Mouse (Mus musculus) adrenal gland, postnatal 4 days (tissue): ENCODE results near the gene Vsig2. TPM values are rescaled to one million over a fixed set of nuclear protein-coding genes. Genes with fewer than 3 reads are reported as not detected.

ENCODE experiments used
- DNase-seq, 2 experiments: peaks; one replicate each; pipeline ENCODE4 v3.0.0; 2021 to 2022; ENCODE audit warnings: low spot score in 2 of 2, mixed read lengths in 2 of 2
- long read RNA-seq, 2 experiments: library from polyadenylated mRNA; stranded (forward); transcript quantifications; one replicate each; pipeline ENCODE4 v2.0.0; 2021
- total RNA-seq, 2 experiments: library from RNA; stranded (reverse); gene quantifications; 2 replicates each; pipeline ENCODE4 v1.2.3; 2021

The Vsig2 gene
- total RNA-seq, result 1 to 10 TPM; 5.8 to 7.3 TPM
- long read RNA-seq, experiment 1, partial matches to known transcripts, result 0 of 2 reads
- long read RNA-seq, experiment 1, other reads (novel, unspliced or antisense), result 2 of 2 reads
- long read RNA-seq, experiment 2, partial matches to known transcripts, result 1 of 1 reads
- long read RNA-seq, experiment 2, other reads (novel, unspliced or antisense), result 0 of 1 reads

- DNase-seq, result no peak
These were observed at the start of gene Vsig2 for GRCm38 (mm10) chr9:37539170-37540025. TSS of gene Vsig2 (plus strand) at chr9:37539255.

DNA sequence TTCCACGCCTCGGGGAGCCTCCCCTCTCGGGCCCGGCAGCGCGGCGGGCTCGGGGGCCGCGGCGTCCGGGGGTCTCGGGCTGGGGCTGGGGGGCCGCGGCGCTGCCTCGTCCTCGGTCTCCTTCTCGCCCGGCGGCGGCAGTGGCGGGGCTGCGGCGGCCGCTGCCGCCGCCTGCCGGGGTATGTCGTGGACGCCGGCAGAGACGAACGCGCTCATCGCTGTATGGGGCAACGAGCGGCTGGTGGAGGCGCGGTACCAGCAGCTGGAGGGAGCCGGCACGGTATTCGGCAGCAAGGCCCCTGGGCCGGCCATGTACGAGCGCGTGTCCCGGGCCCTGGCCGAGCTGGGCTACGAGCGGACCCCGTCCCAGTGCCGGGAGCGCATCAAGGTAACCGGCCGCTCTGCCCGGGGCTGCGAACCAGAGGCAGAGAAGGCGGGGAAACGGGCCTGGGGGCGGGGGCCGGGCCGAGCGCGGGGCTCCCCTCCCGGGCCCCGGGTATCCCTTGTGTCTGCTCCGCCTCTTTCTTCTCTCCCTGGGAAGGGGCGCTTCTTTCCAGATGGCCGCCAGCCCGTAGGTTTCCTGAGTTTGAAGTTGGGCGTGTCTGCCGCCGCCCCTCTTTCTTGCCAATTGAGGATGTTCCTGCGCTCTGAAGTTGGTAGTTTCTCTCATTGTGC lies 49.5 kb upstream of the Vsig2 start:
- DNase-seq, result peak; percentile 14 to 24

GRCm38 (mm10) chr9:37495761-37496160 lies 43.3 kb upstream of the Vsig2 start:
- DNase-seq, result no peak

DNA sequence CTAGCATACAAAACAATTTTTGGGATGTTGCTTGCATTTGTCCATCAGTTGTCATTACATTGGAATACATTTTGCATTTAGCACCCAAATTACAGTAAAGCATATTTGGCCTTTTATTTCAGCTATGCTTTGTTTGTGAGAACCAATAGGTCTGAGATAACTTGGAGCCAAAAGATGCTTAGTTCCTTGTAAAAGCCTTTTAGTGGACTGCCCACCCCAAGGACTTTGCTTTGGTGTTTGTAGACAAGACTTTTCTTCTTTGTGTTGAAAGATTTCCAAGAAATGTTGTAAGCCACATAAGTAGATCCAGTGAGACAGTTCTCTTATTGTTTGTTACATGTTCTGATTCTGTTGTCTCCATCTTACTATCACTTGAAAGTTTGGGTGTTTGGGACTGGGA lies 42.7 kb upstream of the Vsig2 start:
- DNase-seq, result no peak

GRCm38 (mm10) chr9:37500201-37500600 lies 38.9 kb upstream of the Vsig2 start:
- DNase-seq, result no peak

DNA sequence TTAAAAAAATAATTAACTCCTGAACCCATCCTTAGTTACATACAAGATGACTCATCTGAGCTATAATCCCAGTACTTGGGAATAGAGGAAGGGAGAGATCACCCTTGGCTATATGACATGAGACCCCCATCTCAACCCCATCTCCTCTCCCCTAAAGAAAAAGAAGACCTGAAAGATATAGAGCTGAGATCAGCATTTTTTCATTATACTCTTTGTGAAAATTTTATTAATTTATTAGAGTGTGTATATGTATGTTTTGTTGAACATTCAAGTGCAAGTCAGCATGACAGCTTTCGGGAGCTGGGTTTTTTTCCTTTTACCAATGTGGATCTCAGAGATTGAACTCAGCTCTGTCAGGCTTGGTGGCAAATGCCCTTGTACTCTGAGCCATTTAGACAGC lies 37.9 kb upstream of the Vsig2 start:
- DNase-seq, result no peak

GRCm38 (mm10) chr9:37504348-37504747 lies 34.7 kb upstream of the Vsig2 start:
- DNase-seq, result no peak

- no peak for DNase-seq
These were observed 33.0 kb upstream of the Vsig2 start for GRCm38 (mm10) chr9:37506023-37506422.

GRCm38 (mm10) chr9:37512097-37512496 lies 27.0 kb upstream of the Vsig2 start:
- no peak for DNase-seq

GRCm38 (mm10) chr9:37514456-37514855 lies 24.6 kb upstream of the Vsig2 start:
- DNase-seq, result no peak

DNA sequence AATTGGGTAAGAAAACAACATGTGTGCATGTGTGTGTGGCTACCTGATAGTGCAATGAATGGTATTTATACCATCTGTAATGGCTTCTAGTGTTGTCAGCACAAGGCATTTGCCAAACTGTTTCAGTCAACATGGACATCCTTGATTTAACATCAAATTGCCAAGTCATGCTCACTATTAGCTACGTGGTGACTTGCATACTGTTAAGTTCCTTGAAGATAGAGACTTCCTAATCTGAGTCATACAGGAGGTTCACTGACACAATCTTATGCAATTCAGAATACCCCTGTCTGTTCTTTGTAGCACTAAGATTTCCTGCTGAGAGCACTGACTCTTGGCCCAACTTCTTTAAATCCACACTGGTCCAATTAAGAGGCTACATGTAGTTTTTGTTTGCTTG lies 21.6 kb upstream of the Vsig2 start:
- no peak for DNase-seq

GRCm38 (mm10) chr9:37518991-37519390 lies 20.1 kb upstream of the Vsig2 start:
- no peak for DNase-seq

DNA sequence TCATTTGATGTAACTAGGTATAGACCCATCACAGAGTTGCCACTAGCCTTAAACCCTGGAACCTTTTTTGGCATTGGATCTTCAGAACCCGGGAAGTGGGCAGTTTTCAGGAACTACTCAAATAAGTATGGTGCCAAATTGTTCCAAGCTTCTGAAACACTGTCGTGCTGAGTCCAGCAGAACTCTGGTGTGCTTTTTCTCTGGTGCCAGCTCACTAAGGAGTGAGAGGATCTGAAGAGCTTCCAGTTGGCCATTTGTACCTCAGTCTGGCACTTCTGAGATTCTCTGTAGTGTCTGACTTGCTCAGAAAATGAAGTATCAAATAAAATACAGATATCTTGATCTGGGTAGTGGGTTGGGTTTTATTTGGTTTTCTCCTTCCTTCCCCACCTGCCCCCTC lies 19.1 kb upstream of the Vsig2 start:
- DNase-seq, result no peak

GRCm38 (mm10) chr9:37525461-37525860 lies 13.6 kb upstream of the Vsig2 start:
- DNase-seq, result no peak

DNA sequence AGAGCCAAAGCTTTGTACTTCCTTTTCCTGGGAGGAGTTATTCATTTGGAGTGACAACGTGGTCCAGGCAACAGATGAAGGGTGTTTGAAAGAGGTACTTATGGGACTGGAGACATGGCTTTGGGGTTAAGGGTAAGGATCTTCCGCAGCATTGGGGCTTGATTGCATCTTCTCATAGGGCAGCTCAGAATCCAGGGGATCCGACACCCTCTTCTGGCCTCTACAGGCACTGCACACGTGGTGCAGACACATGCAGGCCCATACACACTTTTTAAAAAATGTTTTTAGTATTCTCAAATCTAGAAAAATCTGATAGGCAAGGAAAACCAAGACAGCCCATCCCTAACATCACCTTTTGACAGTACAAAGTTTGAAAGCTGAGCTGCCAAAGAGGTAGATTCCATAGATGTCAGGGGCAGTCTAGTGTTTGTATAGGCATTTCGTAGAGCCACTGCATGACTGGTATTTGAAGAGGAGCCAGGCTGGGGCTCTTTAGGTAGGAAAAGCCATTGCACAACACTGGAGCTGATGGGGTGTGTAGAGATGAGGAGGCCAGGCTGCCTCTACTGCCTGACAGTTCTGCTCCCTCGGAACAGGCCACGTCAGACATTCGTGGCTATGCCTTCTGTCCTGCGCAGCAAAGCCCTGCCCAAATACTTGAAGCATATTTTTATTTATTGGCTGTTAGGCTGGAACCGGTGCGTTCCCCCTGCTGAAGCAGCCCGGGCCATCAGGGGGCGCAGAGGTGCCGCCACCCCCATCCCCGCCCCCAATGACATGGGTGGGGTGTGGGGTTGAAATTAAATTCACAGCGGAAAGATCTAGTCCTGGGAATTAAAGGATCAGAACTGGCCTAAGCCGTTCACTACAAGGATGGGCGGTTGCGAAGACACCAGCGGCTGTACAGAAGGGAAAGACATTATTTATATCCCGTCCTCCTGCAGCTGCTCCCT lies 12.3 kb upstream of the Vsig2 start:
- DNase-seq, result no peak

- peak in 1 of 2 experiments; percentile 43 for DNase-seq
These were observed 11.4 kb upstream of the Vsig2 start, which contains the start of gene Esam for GRCm38 (mm10) chr9:37527396-37528224. TSS of gene Esam (plus strand) at chr9:37528078.

DNA sequence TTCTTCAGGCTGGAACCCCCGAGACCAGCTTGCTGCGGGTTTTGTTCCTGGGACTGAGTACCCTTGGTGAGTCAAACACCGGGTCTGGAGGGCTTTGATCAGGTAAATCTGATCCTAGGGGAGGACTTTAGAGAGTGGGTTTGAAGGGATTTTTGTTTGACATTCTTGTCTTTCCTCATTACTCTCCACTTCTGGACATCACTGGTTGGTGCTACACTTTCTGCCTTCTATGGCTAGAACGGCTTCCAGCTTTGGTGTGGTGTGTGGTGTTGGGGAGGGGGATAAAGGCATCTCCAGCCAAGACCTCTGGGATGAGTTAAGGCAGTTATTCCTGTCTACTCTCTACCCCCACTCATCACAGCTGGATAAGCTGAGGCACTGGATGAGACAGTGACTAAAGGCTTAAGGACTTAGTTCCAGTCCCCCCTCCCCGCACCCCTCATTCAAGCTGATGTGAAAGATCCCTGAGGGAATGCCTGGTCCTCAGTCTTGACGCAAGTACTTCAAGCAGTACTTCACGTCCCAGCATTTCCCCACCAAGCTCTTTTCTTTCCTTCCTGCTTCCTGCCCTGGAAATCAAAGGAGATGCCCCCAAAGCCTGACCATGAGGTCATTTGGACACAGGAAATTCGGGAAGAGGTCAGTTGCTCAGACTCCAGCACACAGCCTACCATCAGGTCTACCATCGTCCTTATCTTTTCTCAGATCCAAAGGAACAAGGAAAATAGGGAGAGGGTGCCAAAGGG lies 10.7 kb upstream of the Vsig2 start:
- no peak for DNase-seq

DNA sequence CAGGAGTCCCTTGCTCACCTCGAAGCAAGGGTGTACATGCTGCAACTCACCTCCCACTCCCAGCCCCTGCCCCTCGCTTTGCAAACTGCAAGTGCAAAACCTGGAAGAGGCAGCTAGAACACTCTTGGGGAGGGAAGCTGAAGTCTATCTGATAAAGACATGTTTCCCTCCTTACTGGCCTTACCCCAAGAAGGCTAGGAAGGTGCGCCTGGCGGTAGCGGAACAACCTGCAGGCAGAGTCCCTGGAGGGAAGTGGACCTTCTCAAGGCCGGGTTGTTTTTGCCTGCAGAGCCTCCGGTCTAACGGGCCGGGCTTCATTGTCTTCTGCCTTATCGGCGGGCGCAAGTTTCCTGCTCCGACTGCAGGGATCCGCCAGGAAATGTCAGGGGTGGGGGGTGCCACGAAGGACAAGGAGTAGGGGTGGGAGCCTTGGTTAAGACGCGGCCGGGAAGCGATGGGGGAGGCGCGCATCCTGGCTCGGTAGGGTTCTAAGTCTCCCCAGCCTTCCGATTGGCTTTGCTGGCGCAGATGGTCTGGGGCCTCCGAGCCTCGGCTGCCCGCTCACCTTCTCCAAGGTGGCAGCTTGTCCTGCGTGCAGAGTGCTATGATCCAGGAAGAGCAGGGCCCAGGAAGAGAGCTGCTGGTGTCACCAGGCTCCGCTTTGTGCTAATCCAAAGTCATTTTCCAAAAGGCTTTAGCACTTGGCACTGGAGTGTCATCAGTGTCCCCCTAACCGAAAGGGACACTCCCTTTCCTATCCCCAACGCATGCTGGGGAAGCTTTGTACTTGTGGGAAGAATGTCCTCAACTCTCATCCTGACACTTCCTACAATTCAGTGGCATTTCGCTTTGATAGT lies 8.8 kb upstream of the Vsig2 start:
- peak in 1 of 2 experiments; percentile 39 for DNase-seq
